Mouse (Mus musculus): Measurements from ENCODE around the gene Cd4. TPM values are rescaled to one million over a fixed set of nuclear protein-coding genes. Genes with fewer than 3 reads are reported as not detected.

The Cd4 gene
- polyA plus RNA-seq, 1 experiment from 2014 or later = 0.46 TPM

GRCm38 (mm10) chr6:124850535-124850934, 37.5 kb downstream of the Cd4 start:
- H3K36me3 ChIP-seq (ENCODE audit: control insufficient read depth, insufficient read depth, low read length) = no peaks in the 10 kb centered on the region
- H3K4me3 ChIP-seq (replicated peaks; ENCODE audit: low read length) = no peak overlapping the region
- ATAC-seq (ENCODE audit: insufficient read depth, low FRiP score) = no peak
- H3K9me3 ChIP-seq (replicated peaks; ENCODE audit: control insufficient read depth, low read length) = no peaks in the 10 kb centered on the region
- H3K4me1 ChIP-seq (ENCODE audit: control insufficient read depth, insufficient read depth, low read length) = no peaks in the 10 kb centered on the region; the same call in 1 of the 2 replicates
- H3K9ac ChIP-seq (ENCODE audit: low read length) = no peak overlapping the region
- no peak overlapping the region for H3K27ac ChIP-seq (ENCODE audit: low read length)
- H3K4me2 ChIP-seq (ENCODE audit: low read depth, low read length) = no peak overlapping the region
- no peaks in the 10 kb centered on the region for H3K27me3 ChIP-seq (ENCODE audit: control insufficient read depth, insufficient read depth, low read length)
- 54% methylated on average over 8 of the region's 8 CpGs for WGBS

- Histone ChIP-seq H3K4me2 (ENCODE audit: low read depth, low read length) (no peak overlapping the region), H3K36me3 (ENCODE audit: control insufficient read depth, insufficient read depth, low read length) (0 out of 2 replicates have a peak, but pooled peaks cover 6% of the 10 kb centered on the region), H3K9ac (ENCODE audit: low read length) (peak overlapping the region; percentile 35; the same call in 1 of the 2 replicates), H3K27me3 (ENCODE audit: control insufficient read depth, insufficient read depth, low read length) (no peaks in the 10 kb centered on the region), H3K27ac (ENCODE audit: low read length) (no peak overlapping the region), H3K9me3 (replicated peaks; ENCODE audit: control insufficient read depth, low read length) (no peaks in the 10 kb centered on the region), H3K4me1 (ENCODE audit: control insufficient read depth, insufficient read depth, low read length) (no peaks in the 10 kb centered on the region), H3K4me3 (replicated peaks; ENCODE audit: low read length) (no peak overlapping the region)
- peak; percentile 66; the same call in 1 of the 2 replicates for ATAC-seq (ENCODE audit: insufficient read depth, low FRiP score)
- 10% methylated on average over 9 of the region's 9 CpGs for WGBS
Observed at GRCm38 (mm10) chr6:124847305-124847704, 40.7 kb downstream of the Cd4 start.

GRCm38 (mm10) chr6:124840241-124841167, 47.5 kb downstream of the Cd4 start, which contains the start of gene Gnb3:
TSS of gene Gnb3 (minus strand) at chr6:124840275.
- Histone ChIP-seq H3K9me3 (replicated peaks; ENCODE audit: control insufficient read depth, low read length) (no peaks in the 10 kb centered on the region), H3K4me2 (ENCODE audit: low read depth, low read length) (no peak within 1 kb of the TSS), H3K36me3 (ENCODE audit: control insufficient read depth, insufficient read depth, low read length) (0 out of 2 replicates have a peak, but pooled peaks cover 6% of the 10 kb centered on the region), H3K27ac (ENCODE audit: low read length) (no peak within 1 kb of the TSS), H3K27me3 (ENCODE audit: control insufficient read depth, insufficient read depth, low read length) (no peaks in the 10 kb centered on the region), H3K4me1 (ENCODE audit: control insufficient read depth, insufficient read depth, low read length) (peaks cover 18% of the 10 kb centered on the region), H3K9ac (ENCODE audit: low read length) (peak within 1 kb of the TSS; percentile 37), H3K4me3 (replicated peaks; ENCODE audit: low read length) (no peak within 1 kb of the TSS)
- WGBS = 28% methylated on average over 15 of the region's 15 CpGs
- ATAC-seq (ENCODE audit: insufficient read depth, low FRiP score) = peak; percentile 7; the same call in 1 of the 2 replicates

- Histone ChIP-seq H3K27me3 (ENCODE audit: control insufficient read depth, insufficient read depth, low read length) (no peaks in the 10 kb centered on the region), H3K27ac (ENCODE audit: low read length) (no peak overlapping the region), H3K9me3 (replicated peaks; ENCODE audit: control insufficient read depth, low read length) (no peaks in the 10 kb centered on the region), H3K4me2 (ENCODE audit: low read depth, low read length) (no peak overlapping the region), H3K4me1 (ENCODE audit: control insufficient read depth, insufficient read depth, low read length) (peaks cover 18% of the 10 kb centered on the region), H3K4me3 (replicated peaks; ENCODE audit: low read length) (no peak overlapping the region), H3K36me3 (ENCODE audit: control insufficient read depth, insufficient read depth, low read length) (0 out of 2 replicates have a peak, but pooled peaks cover 2% of the 10 kb centered on the region), H3K9ac (ENCODE audit: low read length) (peak overlapping the region; percentile 37)
- peak; percentile 6; the same call in 1 of the 2 replicates for ATAC-seq (ENCODE audit: insufficient read depth, low FRiP score)
- 11% methylated on average over 8 of the region's 8 CpGs for WGBS
Observed at GRCm38 (mm10) chr6:124839805-124840204, 48.2 kb downstream of the Cd4 start.

DNA sequence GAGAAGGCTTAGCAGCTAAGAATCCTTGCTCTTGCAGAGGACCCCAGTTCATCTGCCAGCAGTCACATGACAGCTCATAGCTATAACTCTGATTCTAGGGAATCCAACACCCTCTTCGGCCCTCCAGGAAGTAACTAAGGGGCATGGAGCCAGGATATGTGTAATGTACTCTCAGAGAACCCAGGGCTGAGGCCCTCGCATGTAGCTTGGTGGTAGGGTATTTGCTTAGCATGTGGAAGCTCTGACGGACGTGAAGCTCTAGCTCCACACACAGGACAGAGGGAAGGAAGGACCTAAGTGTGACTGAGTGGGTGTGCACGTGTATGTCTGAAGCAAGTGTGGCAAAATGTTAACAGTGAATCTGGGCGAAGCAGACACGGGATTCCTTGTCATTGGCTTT, 51.6 kb downstream of the Cd4 start:
- 69% methylated on average over 7 of the region's 7 CpGs for WGBS
- 0 out of 2 replicates have a peak, but pooled peaks cover 3% of the 10 kb centered on the region for H3K36me3 ChIP-seq (ENCODE audit: control insufficient read depth, insufficient read depth, low read length)
- 0 out of 2 replicates have a peak overlapping the region, but pooled peaks have one; percentile 15 for H3K9ac ChIP-seq (ENCODE audit: low read length)
- no peaks in the 10 kb centered on the region for H3K27me3 ChIP-seq (ENCODE audit: control insufficient read depth, insufficient read depth, low read length)
- ATAC-seq (ENCODE audit: insufficient read depth, low FRiP score) = no peak
- no peak overlapping the region for H3K27ac ChIP-seq (ENCODE audit: low read length)
- no peaks in the 10 kb centered on the region for H3K9me3 ChIP-seq (replicated peaks; ENCODE audit: control insufficient read depth, low read length)
- H3K4me1 ChIP-seq (ENCODE audit: control insufficient read depth, insufficient read depth, low read length) = peaks cover 18% of the 10 kb centered on the region
- no peak overlapping the region for H3K4me3 ChIP-seq (replicated peaks; ENCODE audit: low read length)
- no peak overlapping the region for H3K4me2 ChIP-seq (ENCODE audit: low read depth, low read length)

DNA sequence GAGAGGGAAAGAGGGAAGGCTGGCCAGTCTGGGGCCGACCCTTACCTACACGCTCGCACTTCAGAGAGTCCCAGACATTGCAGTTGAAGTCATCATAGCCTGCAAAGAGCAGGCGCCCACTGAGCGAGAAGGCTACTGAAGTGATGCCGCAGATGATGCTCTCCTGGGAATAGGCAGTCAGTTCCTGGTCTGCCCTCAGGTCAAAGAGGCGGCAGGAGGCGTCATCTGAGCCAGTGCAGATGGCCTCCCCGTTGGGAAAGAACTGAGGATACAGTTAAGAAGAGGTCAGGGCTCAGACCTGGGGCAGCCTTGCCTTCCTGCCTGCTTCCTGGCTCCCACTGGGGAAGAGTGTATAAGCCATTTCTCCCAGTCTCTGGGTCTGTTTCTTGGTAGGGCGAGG, 52.5 kb downstream of the Cd4 start:
- no peaks in the 10 kb centered on the region for H3K9me3 ChIP-seq (replicated peaks; ENCODE audit: control insufficient read depth, low read length)
- H3K4me1 ChIP-seq (ENCODE audit: control insufficient read depth, insufficient read depth, low read length) = peaks cover 25% of the 10 kb centered on the region
- H3K27ac ChIP-seq (ENCODE audit: low read length) = peak overlapping the region; percentile 21; the same call in 1 of the 2 replicates
- H3K36me3 ChIP-seq (ENCODE audit: control insufficient read depth, insufficient read depth, low read length) = 0 out of 2 replicates have a peak, but pooled peaks cover 3% of the 10 kb centered on the region
- no peak overlapping the region for H3K9ac ChIP-seq (ENCODE audit: low read length)
- no peak overlapping the region for H3K4me3 ChIP-seq (replicated peaks; ENCODE audit: low read length)
- ATAC-seq (ENCODE audit: insufficient read depth, low FRiP score) = no peak
- WGBS = 62% methylated on average over 10 of the region's 10 CpGs
- no peak overlapping the region for H3K4me2 ChIP-seq (ENCODE audit: low read depth, low read length)
- H3K27me3 ChIP-seq (ENCODE audit: control insufficient read depth, insufficient read depth, low read length) = no peaks in the 10 kb centered on the region

- Histone ChIP-seq H3K4me1 (ENCODE audit: control insufficient read depth, insufficient read depth, low read length) (peaks cover 21% of the 10 kb centered on the region), H3K4me3 (replicated peaks; ENCODE audit: low read length) (no peak overlapping the region), H3K4me2 (ENCODE audit: low read depth, low read length) (no peak overlapping the region), H3K36me3 (ENCODE audit: control insufficient read depth, insufficient read depth, low read length) (0 out of 2 replicates have a peak, but pooled peaks cover 3% of the 10 kb centered on the region), H3K27ac (ENCODE audit: low read length) (peak overlapping the region; percentile 39; the same call in 1 of the 2 replicates), H3K9ac (ENCODE audit: low read length) (peak overlapping the region; percentile 14; the same call in 1 of the 2 replicates), H3K9me3 (replicated peaks; ENCODE audit: control insufficient read depth, low read length) (no peaks in the 10 kb centered on the region), H3K27me3 (ENCODE audit: control insufficient read depth, insufficient read depth, low read length) (no peaks in the 10 kb centered on the region)
- no peak for ATAC-seq (ENCODE audit: insufficient read depth, low FRiP score)
- 74% methylated on average over 6 of the region's 6 CpGs for WGBS
Observed at GRCm38 (mm10) chr6:124834512-124835081, 53.4 kb downstream of the Cd4 start.

GRCm38 (mm10) chr6:124831649-124832048, 56.4 kb downstream of the Cd4 start:
- 94% methylated on average over 8 of the region's 8 CpGs for WGBS
- H3K4me2 ChIP-seq (ENCODE audit: low read depth, low read length) = no peak overlapping the region
- H3K9ac ChIP-seq (ENCODE audit: low read length) = no peak overlapping the region

More at GRCm38 (mm10) chr6:124831649-124832048, 56.4 kb downstream of the Cd4 start:
- peaks cover 20% of the 10 kb centered on the region for H3K4me1 ChIP-seq (ENCODE audit: control insufficient read depth, insufficient read depth, low read length)
- H3K36me3 ChIP-seq (ENCODE audit: control insufficient read depth, insufficient read depth, low read length) = 0 out of 2 replicates have a peak, but pooled peaks cover 3% of the 10 kb centered on the region
- no peaks in the 10 kb centered on the region for H3K9me3 ChIP-seq (replicated peaks; ENCODE audit: control insufficient read depth, low read length)
- no peak overlapping the region for H3K27ac ChIP-seq (ENCODE audit: low read length)
- no peaks in the 10 kb centered on the region for H3K27me3 ChIP-seq (ENCODE audit: control insufficient read depth, insufficient read depth, low read length)
- ATAC-seq (ENCODE audit: insufficient read depth, low FRiP score) = no peak
- H3K4me3 ChIP-seq (replicated peaks; ENCODE audit: low read length) = no peak overlapping the region

All from stomach, embryonic 16.5 days (tissue).